19 mouse cellular contexts compared by ENCODE assay signal in the genomic region with DNA sequence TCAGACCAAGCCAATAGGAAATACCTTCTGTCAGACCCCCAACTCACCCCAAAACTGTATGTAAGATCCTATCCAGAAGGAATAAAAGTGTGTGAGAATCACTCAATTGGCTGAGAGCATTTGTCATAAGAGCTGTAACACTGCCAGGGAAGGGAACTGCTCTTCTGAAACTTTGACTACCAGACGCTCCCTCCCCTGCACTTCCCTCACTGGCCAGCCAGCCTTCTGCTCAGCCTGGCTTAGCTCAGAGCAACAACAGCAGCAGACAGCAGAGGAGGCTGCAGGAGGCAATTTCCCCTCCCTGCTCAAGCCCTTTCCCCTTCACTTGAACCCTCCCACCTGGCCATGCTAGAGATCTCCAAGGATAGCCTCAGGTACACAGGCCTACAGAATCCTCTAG. TPM values are rescaled to one million over a fixed set of nuclear protein-coding genes. Genes with fewer than 3 reads are reported as not detected.
"Had no signal": no experiment of that assay in that cellular context is flagged by ENCODE, and none has a peak within 500 bp of the region (broad histone marks: within the 10 kb centered on the region; RNA-seq: fewer than 3 reads in every experiment).

No protein-coding gene starts in this region.

- H3K4me1 ChIP-seq: kidney, embryonic 15.5 days; limb, embryonic 13.5 days; midbrain, embryonic 13.5 days had no signal

- H3K4me3 ChIP-seq: kidney, embryonic 15.5 days; limb, embryonic 13.5 days; midbrain, embryonic 13.5 days had no signal

- H3K27me3 ChIP-seq: kidney, embryonic 15.5 days; limb, embryonic 13.5 days; midbrain, embryonic 13.5 days had no signal

- DNase-seq: kidney, adult 2 months; kidney, postnatal 25 days; lung, adult 18-20 months; right cerebral cortex, postnatal 25 days; thymus, adult 18-20 months; thymus, postnatal 36 days had no signal

- H3K27ac ChIP-seq: kidney, embryonic 15.5 days; limb, embryonic 13.5 days; liver, embryonic 14.5 days; midbrain, embryonic 13.5 days; stomach, postnatal 0 days had no signal

- H3K36me3 ChIP-seq: kidney, embryonic 15.5 days; limb, embryonic 13.5 days; midbrain, embryonic 13.5 days had no signal

- ATAC-seq: intestine, embryonic 16.5 days; midbrain, embryonic 13.5 days had no signal

RNA-seq across cellular contexts. Expression of a gene that starts 11.1 kb away (rescaled TPM):
- total RNA-seq: layer of hippocampus, postnatal 25 days; left cerebral cortex, postnatal 36 days; liver, adult 2 months; megakaryocyte progenitor cell, adult 5-6 weeks; midbrain, postnatal 0 days had no signal
- polyA plus RNA-seq: intestine, embryonic 16.5 days; kidney, adult 2 months; limb, embryonic 13.5 days; liver, adult 2 months; liver, embryonic 14.5 days; lung, embryonic 16.5 days; midbrain, embryonic 13.5 days; neural tube, embryonic 14.5 days had no signal

RNA-seq across cellular contexts. Expression of a gene that starts 30.6 kb away (rescaled TPM):
- total RNA-seq: layer of hippocampus, postnatal 25 days; left cerebral cortex, postnatal 36 days; liver, adult 2 months; megakaryocyte progenitor cell, adult 5-6 weeks; midbrain, postnatal 0 days had no signal
- polyA plus RNA-seq: intestine, embryonic 16.5 days; kidney, embryonic 15.5 days; limb, embryonic 13.5 days; liver, adult 2 months; liver, embryonic 14.5 days; lung, embryonic 16.5 days; midbrain, embryonic 13.5 days; midbrain, postnatal 0 days; neural tube, embryonic 14.5 days; stomach, postnatal 0 days had no signal
